Mouse (Mus musculus) cerebellum, postnatal 10 days (tissue): Measurements from ENCODE around the gene Srebf2.

ENCODE experiments used
- DNase-seq, 2 experiments: peaks; one replicate each; pipeline ENCODE4 v3.0.0; 2021; ENCODE audit warnings: mixed read lengths in 2 of 2

Srebf2 gene

GRCm38 (mm10) chr15:82184183-82184582 is 37.2 kb downstream of the Srebf2 start:
- no peak for DNase-seq

GRCm38 (mm10) chr15:82184656-82185055 is 37.7 kb downstream of the Srebf2 start:
- DNase-seq = no peak

GRCm38 (mm10) chr15:82185062-82185783 is 38.2 kb downstream of the Srebf2 start:
- peak in 1 of 2 experiments; percentile 38 for DNase-seq

GRCm38 (mm10) chr15:82186131-82186530 is 39.1 kb downstream of the Srebf2 start:
- no peak for DNase-seq

- no peak for DNase-seq
Observed at GRCm38 (mm10) chr15:82186931-82187330, 40.0 kb downstream of the Srebf2 start.

GRCm38 (mm10) chr15:82187401-82187800 is 40.4 kb downstream of the Srebf2 start:
- no peak for DNase-seq

- DNase-seq = no peak
Observed at GRCm38 (mm10) chr15:82187924-82188323, 40.9 kb downstream of the Srebf2 start.

- peak; percentile 82 to 88 for DNase-seq
Observed at GRCm38 (mm10) chr15:82188481-82189240, 41.7 kb downstream of the Srebf2 start.

- peak in 1 of 2 experiments; percentile 55 for DNase-seq
Observed at GRCm38 (mm10) chr15:82192617-82193016, 45.6 kb downstream of the Srebf2 start.

GRCm38 (mm10) chr15:82196300-82196699 is 49.3 kb downstream of the Srebf2 start:
- peak; percentile 63 to 77 for DNase-seq

GRCm38 (mm10) chr15:82197246-82197750 is 50.3 kb downstream of the Srebf2 start:
- peak; percentile 32 to 44 for DNase-seq

GRCm38 (mm10) chr15:82197937-82198336 is 51.0 kb downstream of the Srebf2 start:
- DNase-seq = peak in 1 of 2 experiments; percentile 22

GRCm38 (mm10) chr15:82198342-82198741 is 51.4 kb downstream of the Srebf2 start:
- no peak for DNase-seq

- DNase-seq = peak; percentile 59 to 60
Observed at GRCm38 (mm10) chr15:82199546-82199945, 52.6 kb downstream of the Srebf2 start.

GRCm38 (mm10) chr15:82202086-82202485 is 55.1 kb downstream of the Srebf2 start:
- DNase-seq = peak in 1 of 2 experiments; percentile 47

- DNase-seq = peak in 1 of 2 experiments; percentile 33
Observed at GRCm38 (mm10) chr15:82203090-82203489, 56.1 kb downstream of the Srebf2 start.

- DNase-seq = peak; percentile 87 to 88
Observed at GRCm38 (mm10) chr15:82203611-82204351, 56.8 kb downstream of the Srebf2 start.

- peak in 1 of 2 experiments; percentile 30 for DNase-seq
Observed at GRCm38 (mm10) chr15:82204680-82205371, 57.8 kb downstream of the Srebf2 start.

GRCm38 (mm10) chr15:82206365-82207104 is 59.6 kb downstream of the Srebf2 start:
- peak; percentile 100 for DNase-seq

- DNase-seq = peak in 1 of 2 experiments; percentile 61
Observed at GRCm38 (mm10) chr15:82207105-82207459, 60.1 kb downstream of the Srebf2 start.

- DNase-seq = peak; percentile 60 to 61
Observed at GRCm38 (mm10) chr15:82207504-82208219, 60.7 kb downstream of the Srebf2 start.
